Mouse (Mus musculus) intestine, postnatal 0 days (tissue): ENCODE data around the gene Slc6a11. TPM values are rescaled to one million over a fixed set of nuclear protein-coding genes. Genes with fewer than 3 reads are reported as not detected.

Experiments
- ATAC-seq: fragments of 200-750 bp; cut with Nextera tagmentation; 2 replicates; pipeline ENCODE4 v1.8.0; 2017; ENCODE audit warnings: mild to moderate bottlenecking, moderate TSS enrichment, moderate library complexity
- H3K27ac ChIP-seq: fragments of 300-500 bp; sonication (generic); 2 replicates; pipeline ENCODE4 v1.5.1; 2014; ENCODE audit warnings: mild to moderate bottlenecking, low read depth, low read length, moderate library complexity
- H3K27me3 ChIP-seq: fragments of 300-500 bp; sonication (generic); replicated peaks from 2 replicates; pipeline ENCODE4 v1.6.1; 2014; ENCODE audit warnings: low read length, mixed read lengths; ENCODE audit not compliant: control insufficient read depth, insufficient read depth
- H3K36me3 ChIP-seq: fragments of 300-500 bp; sonication (generic); 2 replicates; pipeline ENCODE4 v1.6.1; 2014; ENCODE audit warnings: mild to moderate bottlenecking, moderate library complexity; ENCODE audit not compliant: control insufficient read depth, insufficient read depth
- H3K4me1 ChIP-seq: fragments of 300-500 bp; sonication (generic); replicated peaks from 2 replicates; pipeline ENCODE4 v1.6.1; 2014; ENCODE audit warnings: antibody characterized with exemption, low read length, mixed read lengths; ENCODE audit not compliant: control insufficient read depth, insufficient read depth
- H3K4me2 ChIP-seq: fragments of 300-500 bp; sonication (generic); replicated peaks from 2 replicates; pipeline ENCODE4 v1.6.1; 2014; ENCODE audit warnings: low read depth, mild to moderate bottlenecking, moderate library complexity
- H3K4me3 ChIP-seq: fragments of 300-500 bp; sonication (generic); 2 replicates; pipeline ENCODE4 v1.5.1; 2014; ENCODE audit warnings: low read depth, low read length
- H3K9ac ChIP-seq: fragments of 300-500 bp; sonication (generic); 2 replicates; pipeline ENCODE4 v1.6.1; 2014; ENCODE audit warnings: mild to moderate bottlenecking, low read depth, low read length
- H3K9me3 ChIP-seq: fragments of 300-500 bp; sonication (generic); 2 replicates; pipeline ENCODE4 v1.6.1; 2016; ENCODE audit warnings: mixed run types; ENCODE audit not compliant: control insufficient read depth
- CTCF ChIP-seq: sonication (generic); IDR thresholded peaks from 2 replicates; pipeline ENCODE4 v1.5.1; 2016; ENCODE audit warnings: low read depth, mild to moderate bottlenecking, control low read depth, antibody characterized with exemption, moderate library complexity
- WGBS: fragments of 180-500 bp; shearing (Covaris S2); extraction: QIAGEN DNeasy Blood & Tissue Kit; methylation state at CpG from one replicate; pipeline ENCODE4 v1.1.7; 2014; 5-methylcytosine and 5-hydroxymethylcytosine counted together
- polyA plus RNA-seq: library from polyadenylated mRNA; unstranded; fragments of >200 nt; fragmentation: Nextera tagmentation; extraction: Ambion mirVana; gene quantifications from 2 replicates; pipeline ENCODE4 v1.2.1, GENCODE M21; 2015

The Slc6a11 gene
- polyA plus RNA-seq, 1 experiment from 2014 or later = not detected

- Histone ChIP-seq H3K4me1 (no peaks in the 10 kb centered on the region), H3K27ac (no peak overlapping the region), H3K9me3 (no peaks in the 10 kb centered on the region), H3K9ac (no peak overlapping the region), H3K36me3 (no peaks in the 10 kb centered on the region), H3K27me3 (no peaks in the 10 kb centered on the region), H3K4me2 (no peak overlapping the region), H3K4me3 (no peak overlapping the region)
- 4% methylated on average over 5 of the region's 5 CpGs for WGBS
- ATAC-seq = 0 out of 2 replicates have a peak, but pooled peaks have one; percentile 47
- peak; percentile 95 for TF ChIP-seq CTCF
Observed at GRCm38 (mm10) chr6:114250311-114250710, 119.3 kb downstream of the Slc6a11 start.

- Histone ChIP-seq H3K4me2 (no peak overlapping the region), H3K4me1 (no peaks in the 10 kb centered on the region), H3K27ac (no peak overlapping the region), H3K27me3 (no peaks in the 10 kb centered on the region), H3K36me3 (no peaks in the 10 kb centered on the region), H3K9ac (no peak overlapping the region), H3K9me3 (no peaks in the 10 kb centered on the region), H3K4me3 (no peak overlapping the region)
- no peak for TF ChIP-seq CTCF
- 76% methylated on average over 14 of the region's 14 CpGs for WGBS
- no peak for ATAC-seq
Observed at GRCm38 (mm10) chr6:114254927-114255326, 123.9 kb downstream of the Slc6a11 start.

GRCm38 (mm10) chr6:114257762-114258361, 126.8 kb downstream of the Slc6a11 start:
- Histone ChIP-seq H3K9ac (no peak overlapping the region), H3K4me3 (no peak overlapping the region), H3K27me3 (no peaks in the 10 kb centered on the region), H3K4me2 (no peak overlapping the region), H3K27ac (no peak overlapping the region), H3K4me1 (no peaks in the 10 kb centered on the region), H3K9me3 (no peaks in the 10 kb centered on the region), H3K36me3 (no peaks in the 10 kb centered on the region)
- 67% methylated on average over 1 of the region's 1 CpGs for WGBS
- ATAC-seq = no peak
- no peak for TF ChIP-seq CTCF

GRCm38 (mm10) chr6:114258661-114259193, 127.7 kb downstream of the Slc6a11 start:
- Histone ChIP-seq H3K9ac (no peak overlapping the region), H3K27me3 (no peaks in the 10 kb centered on the region), H3K27ac (no peak overlapping the region), H3K36me3 (no peaks in the 10 kb centered on the region), H3K4me2 (no peak overlapping the region), H3K9me3 (no peaks in the 10 kb centered on the region), H3K4me3 (no peak overlapping the region), H3K4me1 (no peaks in the 10 kb centered on the region)
- no peak for TF ChIP-seq CTCF
- WGBS = 53% methylated on average over 3 of the region's 3 CpGs
- no peak for ATAC-seq

- no peaks in the 10 kb centered on the region; the same call in 1 of the 2 replicates for H3K27me3 ChIP-seq
- WGBS = 74% methylated on average over 6 of the region's 6 CpGs
- no peak for TF ChIP-seq CTCF
- no peaks in the 10 kb centered on the region for H3K9me3 ChIP-seq
- no peak overlapping the region for H3K27ac ChIP-seq
- no peak overlapping the region for H3K9ac ChIP-seq
- ATAC-seq = no peak
- no peaks in the 10 kb centered on the region for H3K4me1 ChIP-seq
- no peak overlapping the region for H3K4me3 ChIP-seq
- no peaks in the 10 kb centered on the region for H3K36me3 ChIP-seq
- no peak overlapping the region for H3K4me2 ChIP-seq
Observed at GRCm38 (mm10) chr6:114261609-114262008, 130.6 kb downstream of the Slc6a11 start.

- Histone ChIP-seq H3K9ac (no peak overlapping the region), H3K4me1 (no peaks in the 10 kb centered on the region), H3K36me3 (no peaks in the 10 kb centered on the region), H3K4me2 (no peak overlapping the region), H3K9me3 (no peaks in the 10 kb centered on the region), H3K27ac (no peak overlapping the region), H3K4me3 (no peak overlapping the region), H3K27me3 (no peaks in the 10 kb centered on the region; the same call in 1 of the 2 replicates)
- TF ChIP-seq CTCF = no peak
- WGBS = 65% methylated on average over 3 of the region's 3 CpGs
- no peak for ATAC-seq
Observed at GRCm38 (mm10) chr6:114264010-114264409, 133.0 kb downstream of the Slc6a11 start.
